Mouse (Mus musculus) MEL (cell line): ENCODE measurements around the gene Efcab10.

ENCODE experiments used
- BHLHE40 ChIP-seq: IDR thresholded peaks from 2 replicates; pipeline ENCODE4 v1.6.1; 2012; ENCODE audit warnings: low read depth, mild to moderate bottlenecking, inconsistent platforms, low read length, improper control_type of control experiment, borderline replicate concordance
- CTCF ChIP-seq, 3 experiments: IDR thresholded peaks in 2 of 3; conservative IDR thresholded peaks in 1 of 3; 2 replicates each; pipeline ENCODE4 v1.5.1; 2011 to 2012; ENCODE audit warnings: low read length in 3 of 3, low read depth in 2 of 3, mild to moderate bottlenecking in 2 of 3, improper control_type of control experiment in 1 of 3, inconsistent platforms in 1 of 3, mixed read lengths in 1 of 3, moderate library complexity in 1 of 3; ENCODE audit not compliant: control insufficient read depth in 1 of 3, insufficient read depth in 1 of 3, poor library complexity in 1 of 3, severe bottlenecking in 1 of 3
- ELF1 ChIP-seq: IDR thresholded peaks from 2 replicates; pipeline ENCODE4 v1.6.1; 2014; ENCODE audit warnings: low read depth, mild to moderate bottlenecking, inconsistent platforms, low read length, improper control_type of control experiment, moderate library complexity
- EP300 ChIP-seq, 2 experiments: IDR thresholded peaks; 2 replicates each; pipeline ENCODE4 v1.6.1; 2011; ENCODE audit warnings: improper control_type of control experiment in 2 of 2, low read length in 2 of 2, low read depth in 1 of 2, mild to moderate bottlenecking in 1 of 2
- ETS1 ChIP-seq: IDR thresholded peaks from 2 replicates; pipeline ENCODE4 v1.6.1; 2012; ENCODE audit warnings: low read depth, mild to moderate bottlenecking, inconsistent platforms, low read length, improper control_type of control experiment, moderate library complexity
- GATA1 ChIP-seq: IDR thresholded peaks from 2 replicates; pipeline ENCODE4 v1.6.1; 2011; ENCODE audit warnings: low read depth, low read length, improper control_type of control experiment
- HCFC1 ChIP-seq: IDR thresholded peaks from 2 replicates; pipeline ENCODE4 v1.6.1; 2012; ENCODE audit warnings: low read depth, mild to moderate bottlenecking, inconsistent platforms, low read length, improper control_type of control experiment, moderate library complexity
- MAX ChIP-seq: IDR thresholded peaks from 2 replicates; pipeline ENCODE4 v1.6.1; 2011; ENCODE audit warnings: low read length, improper control_type of control experiment
- POLR2A ChIP-seq, 2 experiments: IDR thresholded peaks; 2 replicates each; pipeline ENCODE4 v1.6.1; 2011 to 2012; ENCODE audit warnings: low read length in 2 of 2, mild to moderate bottlenecking in 2 of 2, control low read depth in 1 of 2, improper control_type of control experiment in 1 of 2, low read depth in 1 of 2, moderate library complexity in 1 of 2; ENCODE audit not compliant: control insufficient read depth in 1 of 2, insufficient read depth in 1 of 2, poor library complexity in 1 of 2
- POLR2AphosphoS2 ChIP-seq: IDR thresholded peaks from 2 replicates; pipeline ENCODE4 v1.6.1; 2011; ENCODE audit warnings: low read length, improper control_type of control experiment
- POLR2AphosphoS5 ChIP-seq: IDR thresholded peaks from 2 replicates; pipeline ENCODE4 v1.6.1; 2012; ENCODE audit warnings: low read depth, borderline replicate concordance, mild to moderate bottlenecking, inconsistent platforms, low read length, moderate library complexity, mixed read lengths
- RAD21 ChIP-seq: IDR thresholded peaks from 2 replicates; pipeline ENCODE4 v1.6.1; 2011; ENCODE audit warnings: mild to moderate bottlenecking, low read depth, low read length, improper control_type of control experiment
- TCF12 ChIP-seq: IDR thresholded peaks from 2 replicates; pipeline ENCODE4 v1.6.1; 2014; ENCODE audit warnings: low read depth, mild to moderate bottlenecking, inconsistent platforms, low read length, improper control_type of control experiment, moderate library complexity
- USF2 ChIP-seq, 2 experiments: IDR thresholded peaks; 2 replicates each; pipeline ENCODE4 v1.6.1; 2011 to 2012; ENCODE audit warnings: improper control_type of control experiment in 2 of 2, low read length in 2 of 2, borderline replicate concordance in 1 of 2, inconsistent platforms in 1 of 2, low read depth in 1 of 2, mild to moderate bottlenecking in 1 of 2; ENCODE audit not compliant: insufficient read depth in 1 of 2

DNA sequence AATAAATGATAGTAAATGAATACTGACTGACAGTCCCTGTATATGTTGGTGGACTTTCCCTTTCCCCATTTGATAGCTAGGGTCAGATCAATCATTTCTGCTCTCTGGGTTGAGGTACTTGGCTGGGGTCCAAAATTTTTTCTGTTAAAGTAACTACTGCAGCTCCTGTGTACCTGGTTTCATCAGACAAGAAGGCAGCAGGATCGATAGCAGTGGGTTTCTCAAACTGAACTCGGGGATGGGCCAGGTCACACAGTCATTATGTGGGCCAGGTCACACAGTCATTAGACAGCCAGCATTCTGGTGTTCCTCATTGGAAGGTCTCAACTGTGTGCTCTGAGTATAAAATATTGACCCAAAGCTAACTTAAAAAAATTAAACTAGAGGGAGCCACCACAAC, 33.1 kb downstream of the Efcab10 start:
- TF ChIP-seq MAX (no peak), ELF1 (no peak), BHLHE40 (no peak), POLR2AphosphoS5 (no peak), GATA1 (no peak), USF2 (IDR thresholded peaks at IDR 0.05; ENCODE audit: borderline replicate concordance in 1 of 2, insufficient read depth in 1 of 2, low read depth in 1 of 2, low read length in 2 of 2) (no peak), POLR2A (IDR thresholded peaks at IDR 0.05; ENCODE audit: control insufficient read depth in 1 of 2, insufficient read depth in 1 of 2, low read depth in 1 of 2, low read length in 2 of 2, poor library complexity in 1 of 2) (no peak), ETS1 (no peak), EP300 (IDR thresholded peaks at IDR 0.05; ENCODE audit: low read depth in 1 of 2, low read length in 2 of 2) (no peak), RAD21 (no peak), TCF12 (no peak), CTCF (IDR thresholded peaks at IDR 0.05 in 2 of 3, conservative IDR thresholded peaks at IDR 0.05 in 1 of 3; ENCODE audit: control insufficient read depth in 1 of 3, insufficient read depth in 1 of 3, low read depth in 2 of 3, low read length in 3 of 3, poor library complexity in 1 of 3, severe bottlenecking in 1 of 3) (no peak), POLR2AphosphoS2 (no peak), HCFC1 (no peak)
